Mouse (Mus musculus): ENCODE measurements at regions not wholly inside any gene's neighbourhood (a gene's known extent, or its start where the extent isn't known, plus 50 kb on each side); places are given as distances from the start of the nearest gene placed in this dataset.

GRCm38 (mm10) chr13:51313129-51313850, 95.1 kb upstream of the S1pr3 start:
- 53% methylated on average over 5 of the region's 5 CpGs for WGBS
- no peak for TF ChIP-seq CTCF (IDR thresholded peaks at IDR 0.05; ENCODE audit: insufficient read depth, low read length)
- no peak for TF ChIP-seq POLR2A (IDR thresholded peaks at IDR 0.05; ENCODE audit: borderline replicate concordance, extremely low read depth, low read depth, low read length)
- DNase-seq = peak; percentile 18
- 0 out of 2 replicates have a peak, but pooled peaks cover 5% of the 10 kb centered on the region for H3K4me1 ChIP-seq (ENCODE audit: control insufficient read depth, insufficient read depth, low read length)
- no peak overlapping the region for H3K4me3 ChIP-seq (replicated peaks; ENCODE audit: extremely low read depth, low read depth, low read length)

GRCm38 (mm10) chr13:51314541-51314977, 93.9 kb upstream of the S1pr3 start:
- H3K4me1 ChIP-seq (ENCODE audit: control insufficient read depth, insufficient read depth, low read length) = 0 out of 2 replicates have a peak, but pooled peaks cover 5% of the 10 kb centered on the region
- 36% methylated on average over 5 of the region's 5 CpGs for WGBS

GRCm38 (mm10) chr13:51315008-51315778, 93.2 kb upstream of the S1pr3 start:
- TF ChIP-seq POLR2A (IDR thresholded peaks at IDR 0.05; ENCODE audit: borderline replicate concordance, extremely low read depth, low read depth, low read length) = no peak
- no peak for TF ChIP-seq CTCF (IDR thresholded peaks at IDR 0.05; ENCODE audit: insufficient read depth, low read length)
- DNase-seq = no peak
- H3K4me1 ChIP-seq (ENCODE audit: control insufficient read depth, insufficient read depth, low read length) = 0 out of 2 replicates have a peak, but pooled peaks cover 5% of the 10 kb centered on the region
- H3K4me3 ChIP-seq (replicated peaks; ENCODE audit: extremely low read depth, low read depth, low read length) = no peak overlapping the region
- 38% methylated on average over 10 of the region's 10 CpGs for whole genome bisulfite sequencing

More at GRCm38 (mm10) chr13:51314541-51314977, 93.9 kb upstream of the S1pr3 start:
- TF ChIP-seq CTCF (IDR thresholded peaks at IDR 0.05; ENCODE audit: insufficient read depth, low read length) (no peak), POLR2A (IDR thresholded peaks at IDR 0.05; ENCODE audit: borderline replicate concordance, extremely low read depth, low read depth, low read length) (no peak)
- no peak overlapping the region for H3K4me3 ChIP-seq (replicated peaks; ENCODE audit: extremely low read depth, low read depth, low read length)
- DNase-seq = no peak

GRCm38 (mm10) chr13:51315779-51316041, 92.7 kb upstream of the S1pr3 start:
- DNase-seq = no peak
- Histone ChIP-seq H3K4me3 (replicated peaks; ENCODE audit: extremely low read depth, low read depth, low read length) (no peak overlapping the region), H3K4me1 (ENCODE audit: control insufficient read depth, insufficient read depth, low read length) (0 out of 2 replicates have a peak, but pooled peaks cover 5% of the 10 kb centered on the region)
- no peak for TF ChIP-seq POLR2A (IDR thresholded peaks at IDR 0.05; ENCODE audit: borderline replicate concordance, extremely low read depth, low read depth, low read length)
- TF ChIP-seq CTCF (IDR thresholded peaks at IDR 0.05; ENCODE audit: insufficient read depth, low read length) = no peak
- WGBS = 38% methylated on average over 5 of the region's 5 CpGs

- TF ChIP-seq CTCF (IDR thresholded peaks at IDR 0.05; ENCODE audit: insufficient read depth, low read length) (no peak), POLR2A (IDR thresholded peaks at IDR 0.05; ENCODE audit: borderline replicate concordance, extremely low read depth, low read depth, low read length) (no peak)
- 61% methylated on average over 7 of the region's 7 CpGs for WGBS
- DNase-seq = no peak
- Histone ChIP-seq H3K4me1 (ENCODE audit: control insufficient read depth, insufficient read depth, low read length) (no peaks in the 10 kb centered on the region; the same call in 1 of the 2 replicates), H3K4me3 (replicated peaks; ENCODE audit: extremely low read depth, low read depth, low read length) (no peak overlapping the region)
These were observed 85.3 kb upstream of the S1pr3 start for GRCm38 (mm10) chr13:51323058-51323715.

GRCm38 (mm10) chr13:51324714-51325113, 83.7 kb upstream of the S1pr3 start:
- TF ChIP-seq POLR2A (IDR thresholded peaks at IDR 0.05; ENCODE audit: borderline replicate concordance, extremely low read depth, low read depth, low read length) = no peak
- TF ChIP-seq CTCF (IDR thresholded peaks at IDR 0.05; ENCODE audit: insufficient read depth, low read length) = no peak
- Histone ChIP-seq H3K4me3 (replicated peaks; ENCODE audit: extremely low read depth, low read depth, low read length) (no peak overlapping the region), H3K4me1 (ENCODE audit: control insufficient read depth, insufficient read depth, low read length) (no peaks in the 10 kb centered on the region; the same call in 1 of the 2 replicates)
- WGBS = 60% methylated on average over 5 of the region's 5 CpGs
- no peak for DNase-seq

- DNase-seq = no peak
- 60% methylated on average over 5 of the region's 5 CpGs for WGBS
- Histone ChIP-seq H3K4me3 (replicated peaks; ENCODE audit: extremely low read depth, low read depth, low read length) (no peak overlapping the region), H3K4me1 (ENCODE audit: control insufficient read depth, insufficient read depth, low read length) (no peaks in the 10 kb centered on the region; the same call in 1 of the 2 replicates)
- TF ChIP-seq CTCF (IDR thresholded peaks at IDR 0.05; ENCODE audit: insufficient read depth, low read length) = no peak
- TF ChIP-seq POLR2A (IDR thresholded peaks at IDR 0.05; ENCODE audit: borderline replicate concordance, extremely low read depth, low read depth, low read length) = no peak
These were observed 83.1 kb upstream of the S1pr3 start for GRCm38 (mm10) chr13:51325298-51325697.

- TF ChIP-seq CTCF (IDR thresholded peaks at IDR 0.05; ENCODE audit: insufficient read depth, low read length) = no peak
- TF ChIP-seq POLR2A (IDR thresholded peaks at IDR 0.05; ENCODE audit: borderline replicate concordance, extremely low read depth, low read depth, low read length) = no peak
- Histone ChIP-seq H3K4me1 (ENCODE audit: control insufficient read depth, insufficient read depth, low read length) (no peaks in the 10 kb centered on the region; the same call in 1 of the 2 replicates), H3K4me3 (replicated peaks; ENCODE audit: extremely low read depth, low read depth, low read length) (no peak overlapping the region)
- no peak for DNase-seq
- 56% methylated on average over 5 of the region's 5 CpGs for WGBS
These were observed 82.3 kb upstream of the S1pr3 start for GRCm38 (mm10) chr13:51326128-51326527.
